Mouse (Mus musculus): ENCODE measurements around the gene Apol9a. TPM values are rescaled to one million over a fixed set of nuclear protein-coding genes. Genes with fewer than 3 reads are reported as not detected.

The Apol9a gene
- polyA plus RNA-seq, 1 experiment from 2014 or later, result 0.43 TPM

DNA sequence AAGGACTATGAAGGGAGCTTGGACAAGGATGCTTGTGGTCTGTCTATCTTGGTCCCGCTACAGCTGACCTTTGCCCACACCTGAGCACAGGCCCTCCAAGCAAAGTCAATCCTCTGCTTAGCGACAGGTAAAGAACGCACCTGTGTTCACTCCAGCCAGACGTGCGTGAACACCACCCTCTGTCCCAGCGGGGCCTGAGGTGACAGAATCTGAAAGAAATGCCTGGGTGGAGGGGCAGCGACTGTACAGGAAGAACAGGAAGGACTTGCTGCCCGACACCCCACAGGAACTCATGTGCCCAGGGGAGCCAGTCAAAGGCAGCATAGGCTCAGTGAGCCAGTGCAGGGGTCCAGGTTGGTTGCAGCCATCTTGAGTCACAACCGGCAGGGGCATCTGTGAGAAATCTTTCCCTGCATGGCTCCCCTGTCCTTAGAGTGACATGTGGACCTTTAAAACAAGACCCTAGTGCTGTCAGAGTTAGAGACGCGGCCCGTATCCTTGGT is 42.1 kb downstream of the Apol9a start:
- Histone ChIP-seq H3K27me3 (no peaks in the 10 kb centered on the region), H3K4me3 (no peak overlapping the region), H3K9me3 (no peaks in the 10 kb centered on the region), H3K4me1 (replicated peaks) (peaks cover 31% of the 10 kb centered on the region), H3K27ac (replicated peaks) (no peak overlapping the region; the same call in 1 of the 2 replicates), H3K9ac (no peak overlapping the region), H3K36me3 (no peaks in the 10 kb centered on the region), H3K4me2 (no peak overlapping the region)
- 93% methylated on average over 12 of the region's 12 CpGs for WGBS
- ATAC-seq (ENCODE audit: low read depth), result no peak

DNA sequence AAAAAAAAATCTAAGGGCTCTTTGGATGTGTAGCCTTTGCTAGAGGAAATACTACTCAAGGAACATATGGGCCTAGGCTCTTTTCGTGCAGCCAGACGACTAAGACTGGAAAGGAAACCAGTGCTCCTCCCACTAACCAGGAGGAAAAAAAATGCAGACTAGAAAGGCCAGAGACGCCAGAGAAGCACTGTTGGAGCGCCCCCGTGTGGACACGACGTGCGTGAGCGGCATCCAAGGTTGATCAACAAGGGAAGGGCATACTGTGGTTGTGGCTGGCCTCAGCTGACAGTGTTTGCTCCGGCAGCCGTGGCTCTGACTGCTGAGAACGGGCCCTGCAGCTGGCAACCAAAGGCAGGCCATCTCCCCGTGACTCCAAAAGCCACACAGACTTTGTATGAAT is 42.8 kb downstream of the Apol9a start:
- H3K4me3 ChIP-seq, result no peak overlapping the region
- H3K9ac ChIP-seq, result peak overlapping the region; percentile 56; the same call in 1 of the 2 replicates
- peak overlapping the region; percentile 92 for H3K27ac ChIP-seq (replicated peaks)
- no peaks in the 10 kb centered on the region for H3K9me3 ChIP-seq
- H3K4me2 ChIP-seq, result peak overlapping the region; percentile 34
- peaks cover 38% of the 10 kb centered on the region for H3K4me1 ChIP-seq (replicated peaks)
- peak; percentile 74 for ATAC-seq (ENCODE audit: low read depth)
- no peaks in the 10 kb centered on the region for H3K36me3 ChIP-seq
- H3K27me3 ChIP-seq, result no peaks in the 10 kb centered on the region
- under 1% methylated on average over 13 of the region's 13 CpGs for WGBS

- 41% methylated on average over 8 of the region's 8 CpGs for WGBS
- Histone ChIP-seq H3K27me3 (no peaks in the 10 kb centered on the region), H3K4me2 (no peak overlapping the region), H3K9ac (no peak overlapping the region), H3K9me3 (no peaks in the 10 kb centered on the region), H3K36me3 (no peaks in the 10 kb centered on the region), H3K4me1 (replicated peaks) (peaks cover 44% of the 10 kb centered on the region), H3K4me3 (no peak overlapping the region), H3K27ac (replicated peaks) (peak overlapping the region; percentile 92)
- ATAC-seq (ENCODE audit: low read depth), result 0 out of 2 replicates have a peak, but pooled peaks have one; percentile 2
Observed at GRCm38 (mm10) chr15:77367504-77367903, 43.4 kb downstream of the Apol9a start.

GRCm38 (mm10) chr15:77366706-77367484 is 44.0 kb downstream of the Apol9a start:
- Histone ChIP-seq H3K4me3 (peak overlapping the region; percentile 29), H3K9me3 (no peaks in the 10 kb centered on the region), H3K27ac (replicated peaks) (peak overlapping the region; percentile 92), H3K4me1 (replicated peaks) (peaks cover 47% of the 10 kb centered on the region), H3K9ac (peak overlapping the region; percentile 61), H3K4me2 (peak overlapping the region; percentile 54), H3K36me3 (no peaks in the 10 kb centered on the region), H3K27me3 (no peaks in the 10 kb centered on the region)
- ATAC-seq (ENCODE audit: low read depth), result peak; percentile 62
- WGBS, result 1% methylated on average over 26 of the region's 26 CpGs

DNA sequence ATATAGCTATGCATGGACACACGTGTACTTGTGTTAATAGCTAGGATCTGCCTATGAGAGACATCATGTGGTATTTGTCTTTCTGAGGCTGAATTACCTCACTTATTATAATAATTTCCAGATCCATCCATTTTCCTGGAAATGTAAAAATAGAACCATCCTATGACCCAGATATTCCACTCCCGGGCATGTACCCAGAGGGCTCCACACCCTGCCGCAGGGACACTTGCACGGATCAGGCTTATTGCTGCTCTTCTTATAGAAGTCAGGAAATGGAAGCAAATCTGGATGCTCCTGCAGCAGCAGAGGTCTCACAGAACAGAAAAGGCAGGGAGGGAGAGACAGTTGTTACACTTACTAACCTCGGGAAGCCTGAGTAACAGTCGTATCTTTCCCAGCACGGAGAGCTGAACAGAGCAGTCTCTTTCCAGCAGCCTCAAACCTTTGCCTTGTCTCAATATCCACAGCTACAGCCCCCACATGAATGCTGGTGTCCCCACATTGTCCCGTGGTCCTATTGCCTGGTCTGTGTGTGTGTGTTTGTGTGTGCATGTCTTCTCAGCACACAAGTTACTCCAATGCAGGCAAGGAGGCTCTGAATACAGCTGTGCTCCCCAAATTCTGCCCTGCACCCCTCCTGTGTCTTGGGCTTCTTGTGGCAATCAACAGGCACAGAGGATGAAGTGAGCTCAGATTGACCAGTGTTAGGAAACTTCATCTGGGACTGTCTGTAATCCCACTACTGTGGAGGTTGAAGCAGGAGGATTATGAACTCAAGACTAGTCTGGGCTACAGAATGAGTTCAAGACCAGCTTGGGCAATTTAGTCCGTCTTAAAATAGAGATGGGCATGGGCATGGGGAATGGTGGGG is 45.0 kb downstream of the Apol9a start:
- Histone ChIP-seq H3K9me3 (no peaks in the 10 kb centered on the region), H3K4me1 (replicated peaks) (peaks cover 51% of the 10 kb centered on the region), H3K27ac (replicated peaks) (peak overlapping the region; percentile 92), H3K9ac (0 out of 2 replicates have a peak overlapping the region, but pooled peaks have one; percentile 41), H3K4me3 (no peak overlapping the region), H3K4me2 (peak overlapping the region; percentile 54), H3K36me3 (no peaks in the 10 kb centered on the region), H3K27me3 (no peaks in the 10 kb centered on the region)
- 55% methylated on average over 9 of the region's 9 CpGs for WGBS
- no peak for ATAC-seq (ENCODE audit: low read depth)

DNA sequence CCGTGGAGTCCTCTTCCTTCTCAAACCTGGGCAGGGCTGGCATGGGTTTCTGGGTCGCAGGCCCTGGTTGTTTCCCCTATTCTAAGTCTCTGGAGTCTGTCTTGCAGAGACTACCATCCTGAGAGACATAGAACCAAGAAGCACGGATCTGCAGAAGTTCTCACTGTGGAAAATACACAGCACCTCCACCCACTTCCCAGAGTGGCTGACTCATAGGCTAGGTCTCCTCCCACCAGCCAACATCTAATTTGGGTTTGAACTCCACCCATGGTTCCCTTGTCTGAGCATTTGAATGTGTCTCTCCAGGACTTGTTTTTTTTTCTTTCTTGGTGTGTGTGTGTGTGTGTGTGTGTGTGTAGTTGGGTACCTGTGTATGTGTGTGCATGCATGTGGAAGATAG is 46.9 kb downstream of the Apol9a start:
- H3K27me3 ChIP-seq, result no peaks in the 10 kb centered on the region
- H3K9me3 ChIP-seq, result no peaks in the 10 kb centered on the region
- H3K36me3 ChIP-seq, result no peaks in the 10 kb centered on the region
- H3K4me2 ChIP-seq, result no peak overlapping the region
- peak overlapping the region; percentile 70 for H3K27ac ChIP-seq (replicated peaks)
- 72% methylated on average over 3 of the region's 3 CpGs for WGBS
- peaks cover 61% of the 10 kb centered on the region for H3K4me1 ChIP-seq (replicated peaks)
- no peak for ATAC-seq (ENCODE audit: low read depth)
- no peak overlapping the region for H3K9ac ChIP-seq
- no peak overlapping the region for H3K4me3 ChIP-seq

DNA sequence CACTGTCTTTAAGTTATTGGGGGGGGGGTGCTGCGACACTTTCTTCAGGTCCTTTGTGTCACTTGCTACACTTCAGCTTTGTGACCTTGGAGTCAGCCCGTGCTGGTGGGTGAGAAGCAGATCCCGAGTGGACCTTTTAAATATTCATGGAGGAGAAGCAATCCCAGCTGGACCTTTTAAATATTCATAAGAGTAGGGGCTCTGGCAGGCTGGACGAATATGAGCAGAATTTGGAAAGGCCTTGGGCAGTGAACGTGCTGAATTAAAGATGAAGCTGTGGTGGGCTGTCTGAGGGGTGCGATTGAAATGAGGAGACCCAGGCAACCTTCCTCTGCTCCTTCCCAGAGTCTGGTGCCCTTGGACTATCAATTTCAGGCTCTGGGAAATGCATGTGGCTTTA is 47.4 kb downstream of the Apol9a start:
- Histone ChIP-seq H3K27me3 (no peaks in the 10 kb centered on the region), H3K4me3 (no peak overlapping the region), H3K36me3 (no peaks in the 10 kb centered on the region), H3K4me2 (no peak overlapping the region), H3K27ac (replicated peaks) (peak overlapping the region; percentile 70), H3K4me1 (replicated peaks) (peaks cover 61% of the 10 kb centered on the region), H3K9ac (no peak overlapping the region), H3K9me3 (no peaks in the 10 kb centered on the region)
- WGBS, result 11% methylated on average over 6 of the region's 6 CpGs
- ATAC-seq (ENCODE audit: low read depth), result no peak

DNA sequence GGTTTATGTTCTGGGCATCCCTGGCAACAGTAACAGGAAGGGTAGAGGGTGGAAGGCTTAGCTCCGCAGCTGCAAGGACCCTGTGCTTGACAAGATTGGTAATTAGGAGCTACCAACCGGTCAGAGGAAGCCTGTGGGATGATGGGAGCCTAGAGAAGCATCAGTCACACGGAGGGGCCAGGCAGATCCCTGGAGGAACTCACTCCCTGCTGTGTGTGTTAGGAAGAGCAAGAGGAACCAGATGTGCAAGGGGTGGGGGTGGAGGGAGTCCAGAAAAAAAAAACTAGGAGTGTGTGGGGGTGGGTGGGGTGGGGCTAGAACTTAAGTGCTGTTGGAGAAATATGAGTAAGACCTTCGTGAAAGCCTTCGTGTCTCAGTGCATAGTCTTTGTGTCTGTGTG is 48.0 kb downstream of the Apol9a start:
- H3K4me2 ChIP-seq, result no peak overlapping the region
- H3K27ac ChIP-seq (replicated peaks), result peak overlapping the region; percentile 70
- WGBS, result 31% methylated on average over 5 of the region's 5 CpGs
- no peak for ATAC-seq (ENCODE audit: low read depth)
- H3K4me3 ChIP-seq, result no peak overlapping the region
- H3K9me3 ChIP-seq, result no peaks in the 10 kb centered on the region
- no peaks in the 10 kb centered on the region for H3K27me3 ChIP-seq
- no peaks in the 10 kb centered on the region for H3K36me3 ChIP-seq
- H3K9ac ChIP-seq, result no peak overlapping the region
- peaks cover 57% of the 10 kb centered on the region for H3K4me1 ChIP-seq (replicated peaks)

DNA sequence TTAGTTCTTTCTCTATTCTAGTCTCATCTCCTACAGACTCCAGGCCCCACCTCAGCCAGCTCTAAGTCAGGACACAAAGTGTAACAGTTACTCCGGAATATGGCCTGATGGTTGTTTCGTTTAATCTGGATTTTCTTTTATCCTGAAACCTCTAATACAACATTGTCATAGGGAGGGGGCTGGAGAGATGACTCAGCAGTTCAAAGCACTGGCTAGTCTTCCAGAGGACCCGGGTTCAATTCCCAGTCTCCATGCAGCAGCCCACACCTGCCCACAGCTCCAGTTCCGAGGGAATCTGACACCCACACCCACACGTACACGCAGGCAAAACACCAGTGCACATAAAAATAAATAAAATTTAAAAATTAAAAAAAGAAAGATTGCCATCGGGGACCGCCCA is 51.0 kb downstream of the Apol9a start:
- WGBS, result 90% methylated on average over 8 of the region's 8 CpGs
- Histone ChIP-seq H3K4me1 (replicated peaks) (peaks cover 60% of the 10 kb centered on the region), H3K36me3 (no peaks in the 10 kb centered on the region), H3K4me2 (no peak overlapping the region), H3K4me3 (no peak overlapping the region), H3K9ac (peak overlapping the region; percentile 75; the same call in 1 of the 2 replicates), H3K27me3 (no peaks in the 10 kb centered on the region), H3K27ac (replicated peaks) (peak overlapping the region; percentile 83; the same call in 1 of the 2 replicates), H3K9me3 (no peaks in the 10 kb centered on the region)
- ATAC-seq (ENCODE audit: low read depth), result no peak

GRCm38 (mm10) chr15:77359486-77359885 is 51.4 kb downstream of the Apol9a start:
- peaks cover 64% of the 10 kb centered on the region for H3K4me1 ChIP-seq (replicated peaks)
- H3K27me3 ChIP-seq, result no peaks in the 10 kb centered on the region
- peak overlapping the region; percentile 75; the same call in 1 of the 2 replicates for H3K9ac ChIP-seq
- peak overlapping the region; percentile 83 for H3K27ac ChIP-seq (replicated peaks)
- no peak overlapping the region for H3K4me3 ChIP-seq
- H3K9me3 ChIP-seq, result no peaks in the 10 kb centered on the region
- ATAC-seq (ENCODE audit: low read depth), result no peak
- 65% methylated on average over 9 of the region's 9 CpGs for WGBS
- H3K4me2 ChIP-seq, result peak overlapping the region; percentile 55; the same call in 1 of the 2 replicates
- no peaks in the 10 kb centered on the region for H3K36me3 ChIP-seq

DNA sequence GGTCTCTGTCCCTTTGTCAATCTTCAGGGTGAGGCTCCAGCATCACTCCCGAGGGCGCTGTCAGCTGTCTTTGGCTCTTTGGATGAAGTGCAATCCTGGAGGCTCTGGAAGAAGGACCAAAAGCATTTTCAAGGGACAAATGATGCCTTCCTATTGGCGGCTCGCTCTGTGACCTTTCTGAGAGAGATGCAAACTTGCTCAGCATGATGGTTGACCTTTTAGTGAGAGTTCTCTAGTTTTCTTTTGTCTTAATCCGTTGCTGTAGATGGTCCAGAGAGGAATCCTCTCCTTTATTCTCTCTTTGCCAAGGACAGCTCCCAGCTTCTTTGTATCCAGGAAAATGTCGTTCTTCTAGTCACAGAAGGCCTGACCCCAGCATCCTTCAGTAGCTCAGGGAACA is 51.9 kb downstream of the Apol9a start:
- Histone ChIP-seq H3K36me3 (no peaks in the 10 kb centered on the region), H3K4me3 (peak overlapping the region; percentile 31), H3K4me1 (replicated peaks) (peaks cover 66% of the 10 kb centered on the region), H3K4me2 (peak overlapping the region; percentile 55), H3K9me3 (no peaks in the 10 kb centered on the region), H3K27ac (replicated peaks) (peak overlapping the region; percentile 83), H3K9ac (peak overlapping the region; percentile 75), H3K27me3 (no peaks in the 10 kb centered on the region)
- ATAC-seq (ENCODE audit: low read depth), result no peak; the same call in 1 of the 2 replicates
- WGBS, result 13% methylated on average over 6 of the region's 6 CpGs
